Mouse (Mus musculus): ENCODE data around the gene Rtbdn. TPM values are rescaled to one million over a fixed set of nuclear protein-coding genes. Genes with fewer than 3 reads are reported as not detected.
A peak's percentile ranks its signal among the peaks of the same experiment; 100 is the strongest.

The Rtbdn gene
- polyA plus RNA-seq, 1 experiment: not detected

DNA sequence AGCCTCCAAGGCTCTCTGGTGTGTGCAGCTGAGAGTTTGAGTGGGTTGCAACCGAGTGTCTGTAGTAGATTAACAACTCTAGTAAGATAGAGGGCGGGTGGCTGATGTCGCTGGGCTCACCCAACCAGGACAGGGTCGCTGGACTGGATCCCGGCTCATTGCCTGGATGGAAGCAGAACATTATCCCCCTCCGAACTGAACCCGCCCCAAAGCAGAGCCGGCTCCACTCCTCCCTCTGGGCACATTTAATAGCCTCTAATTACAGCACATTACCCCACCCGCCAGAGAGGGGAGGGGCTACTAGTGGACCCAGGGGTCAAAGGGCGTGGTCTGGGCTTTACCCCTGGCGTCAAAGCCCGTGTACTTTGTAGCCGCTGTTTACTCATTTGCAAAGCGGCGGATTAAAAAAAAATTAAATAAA, 42.5 kb downstream of the Rtbdn start:
- WGBS: 8% methylated on average over 15 of the region's 15 CpGs
- H3K4me3 ChIP-seq (ENCODE audit: insufficient read depth, low read depth, low read length): no peak overlapping the region
- peaks cover 25% of the 10 kb centered on the region for H3K4me1 ChIP-seq (ENCODE audit: control insufficient read depth, insufficient read depth, low read length)
- H3K27ac ChIP-seq (ENCODE audit: insufficient read depth, low read depth, low read length): no peak overlapping the region
- no peak for TF ChIP-seq POLR2A (IDR thresholded peaks at IDR 0.05; ENCODE audit: insufficient read depth, low read depth, low read length)
- no peak for TF ChIP-seq CTCF (IDR thresholded peaks at IDR 0.05; ENCODE audit: insufficient read depth, low read depth, low read length)

DNA sequence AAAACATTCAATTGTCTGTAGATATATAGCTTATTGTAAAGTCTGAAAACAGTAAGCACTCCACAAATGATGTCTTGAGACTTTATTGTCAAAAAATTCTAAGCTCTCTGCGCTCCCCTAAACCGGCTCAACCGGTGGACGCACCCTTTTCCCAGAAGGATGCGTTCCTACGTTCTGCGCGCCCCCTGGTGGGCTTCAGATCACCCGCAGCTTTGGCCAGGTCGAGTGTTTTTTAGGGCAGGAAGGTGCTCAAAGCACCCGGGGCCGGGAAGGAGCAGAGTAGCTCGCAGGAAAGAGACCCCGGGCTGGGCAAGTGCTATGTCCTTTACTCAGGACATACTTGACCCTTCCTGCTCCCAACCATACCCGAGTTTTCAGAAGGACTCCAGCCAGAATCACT, 43.0 kb downstream of the Rtbdn start:
- Histone ChIP-seq H3K4me3 (ENCODE audit: insufficient read depth, low read depth, low read length) (peak overlapping the region; percentile 43), H3K4me1 (ENCODE audit: control insufficient read depth, insufficient read depth, low read length) (peaks cover 22% of the 10 kb centered on the region), H3K27ac (ENCODE audit: insufficient read depth, low read depth, low read length) (peak overlapping the region; percentile 53)
- 0% methylated on average over 15 of the region's 15 CpGs for WGBS
- no peak for TF ChIP-seq POLR2A (IDR thresholded peaks at IDR 0.05; ENCODE audit: insufficient read depth, low read depth, low read length)
- TF ChIP-seq CTCF (IDR thresholded peaks at IDR 0.05; ENCODE audit: insufficient read depth, low read depth, low read length): peak; percentile 91

DNA sequence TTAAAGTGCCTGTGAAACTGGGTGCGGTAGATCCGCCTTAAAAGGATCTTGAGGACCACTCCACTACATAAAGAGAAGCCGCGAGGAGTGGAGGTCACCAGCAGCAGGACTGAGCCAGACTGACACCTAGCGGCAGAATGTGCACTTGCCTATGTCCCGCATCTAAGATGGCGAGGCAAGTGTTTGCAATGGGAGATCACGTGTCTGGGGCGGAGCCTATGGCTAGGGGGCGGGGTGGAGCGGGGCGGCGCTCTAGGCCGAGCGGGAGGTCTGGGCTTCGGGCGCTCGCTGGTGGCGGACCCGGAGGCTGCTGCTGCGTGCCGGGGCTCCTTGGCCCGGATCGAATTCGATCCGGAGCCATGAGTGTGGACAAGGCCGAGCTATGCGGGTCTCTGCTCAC, 43.6 kb downstream of the Rtbdn start, which contains the start of gene Hook2:
Gene Hook2 (plus strand): TSS at position 255 of the 400 bp plus-strand sequence.
- peak within 1 kb of the TSS; percentile 66 for H3K4me3 ChIP-seq (ENCODE audit: insufficient read depth, low read depth, low read length)
- TF ChIP-seq POLR2A (IDR thresholded peaks at IDR 0.05; ENCODE audit: insufficient read depth, low read depth, low read length) (peak; percentile 71; the same call in 1 of the 2 replicates), CTCF (IDR thresholded peaks at IDR 0.05; ENCODE audit: insufficient read depth, low read depth, low read length) (no peak; the same call in 1 of the 2 replicates)
- H3K27ac ChIP-seq (ENCODE audit: insufficient read depth, low read depth, low read length): peak within 1 kb of the TSS; percentile 53
- under 1% methylated on average over 28 of the region's 28 CpGs for WGBS
- peaks cover 17% of the 10 kb centered on the region for H3K4me1 ChIP-seq (ENCODE audit: control insufficient read depth, insufficient read depth, low read length)

DNA sequence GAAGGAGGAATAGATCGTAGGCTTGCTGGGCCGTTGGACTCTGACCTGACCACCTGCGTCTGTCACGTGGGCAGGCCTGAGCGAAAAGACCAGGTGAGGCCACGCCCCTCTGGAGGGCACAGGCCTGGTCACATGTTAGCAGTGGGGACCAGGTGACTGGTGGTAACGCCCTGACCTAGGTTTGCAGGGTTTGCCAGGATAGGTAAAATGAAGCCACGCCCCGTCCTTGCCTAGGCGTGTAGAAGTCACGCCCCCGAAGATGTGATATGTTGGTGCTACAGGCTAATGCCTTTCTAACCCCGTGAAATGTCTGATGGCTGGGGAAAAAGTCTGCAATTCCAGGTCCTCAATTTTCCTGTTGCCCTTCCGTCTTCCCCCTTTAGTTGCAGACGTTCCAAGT, 44.0 kb downstream of the Rtbdn start:
- Histone ChIP-seq H3K27ac (ENCODE audit: insufficient read depth, low read depth, low read length) (no peak overlapping the region), H3K4me3 (ENCODE audit: insufficient read depth, low read depth, low read length) (peak overlapping the region; percentile 66), H3K4me1 (ENCODE audit: control insufficient read depth, insufficient read depth, low read length) (peaks cover 16% of the 10 kb centered on the region)
- no peak for TF ChIP-seq POLR2A (IDR thresholded peaks at IDR 0.05; ENCODE audit: insufficient read depth, low read depth, low read length)
- TF ChIP-seq CTCF (IDR thresholded peaks at IDR 0.05; ENCODE audit: insufficient read depth, low read depth, low read length): no peak
- 2% methylated on average over 15 of the region's 15 CpGs for WGBS

DNA sequence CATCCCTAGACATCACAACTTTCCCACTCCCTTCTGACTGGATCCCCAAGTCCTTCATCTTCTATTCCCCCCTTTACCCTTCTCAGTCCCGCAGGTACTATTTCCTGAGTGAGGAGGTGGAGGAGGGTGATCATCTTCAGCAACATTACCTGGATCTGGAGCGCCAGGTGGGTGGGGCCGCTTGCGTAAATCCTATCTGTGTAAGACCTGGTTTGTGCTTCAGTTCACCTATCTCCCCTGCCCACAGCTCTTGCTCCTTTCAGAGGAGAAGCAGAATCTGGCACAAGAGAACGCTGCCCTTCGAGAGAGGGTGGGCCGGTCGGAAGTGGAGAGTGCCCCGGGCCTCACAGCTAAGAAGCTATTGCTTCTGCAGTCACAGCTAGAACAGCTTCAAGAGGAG, 47.6 kb downstream of the Rtbdn start:
- H3K27ac ChIP-seq (ENCODE audit: insufficient read depth, low read depth, low read length): no peak overlapping the region
- TF ChIP-seq POLR2A (IDR thresholded peaks at IDR 0.05; ENCODE audit: insufficient read depth, low read depth, low read length) (no peak), CTCF (IDR thresholded peaks at IDR 0.05; ENCODE audit: insufficient read depth, low read depth, low read length) (no peak)
- H3K4me1 ChIP-seq (ENCODE audit: control insufficient read depth, insufficient read depth, low read length): peaks cover 18% of the 10 kb centered on the region
- no peak overlapping the region for H3K4me3 ChIP-seq (ENCODE audit: insufficient read depth, low read depth, low read length)
- WGBS: 96% methylated on average over 9 of the region's 9 CpGs

DNA sequence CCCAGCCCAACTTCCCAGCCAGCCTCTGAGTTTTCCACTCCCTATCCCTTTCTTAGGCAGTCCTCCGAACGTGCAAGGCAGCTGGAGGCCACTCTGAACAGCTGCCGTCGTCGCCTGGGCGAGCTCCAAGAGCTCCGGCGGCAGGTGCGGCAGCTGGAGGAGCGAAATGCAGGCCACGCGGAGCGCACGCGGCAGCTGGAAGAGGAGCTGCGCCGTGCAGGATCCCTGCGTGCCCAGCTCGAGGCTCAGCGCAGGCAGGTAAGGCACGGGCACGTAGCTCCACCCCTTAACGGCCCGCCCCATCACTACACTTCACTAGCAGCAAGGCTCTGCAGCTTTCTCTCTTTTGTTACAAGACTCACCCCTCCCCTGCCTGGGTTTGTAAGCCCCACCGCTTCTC, 48.9 kb downstream of the Rtbdn start:
- 24% methylated on average over 25 of the region's 25 CpGs for WGBS
- no peak for TF ChIP-seq POLR2A (IDR thresholded peaks at IDR 0.05; ENCODE audit: insufficient read depth, low read depth, low read length)
- no peak for TF ChIP-seq CTCF (IDR thresholded peaks at IDR 0.05; ENCODE audit: insufficient read depth, low read depth, low read length)
- H3K27ac ChIP-seq (ENCODE audit: insufficient read depth, low read depth, low read length): no peak overlapping the region
- H3K4me1 ChIP-seq (ENCODE audit: control insufficient read depth, insufficient read depth, low read length): peaks cover 16% of the 10 kb centered on the region
- H3K4me3 ChIP-seq (ENCODE audit: insufficient read depth, low read depth, low read length): no peak overlapping the region

DNA sequence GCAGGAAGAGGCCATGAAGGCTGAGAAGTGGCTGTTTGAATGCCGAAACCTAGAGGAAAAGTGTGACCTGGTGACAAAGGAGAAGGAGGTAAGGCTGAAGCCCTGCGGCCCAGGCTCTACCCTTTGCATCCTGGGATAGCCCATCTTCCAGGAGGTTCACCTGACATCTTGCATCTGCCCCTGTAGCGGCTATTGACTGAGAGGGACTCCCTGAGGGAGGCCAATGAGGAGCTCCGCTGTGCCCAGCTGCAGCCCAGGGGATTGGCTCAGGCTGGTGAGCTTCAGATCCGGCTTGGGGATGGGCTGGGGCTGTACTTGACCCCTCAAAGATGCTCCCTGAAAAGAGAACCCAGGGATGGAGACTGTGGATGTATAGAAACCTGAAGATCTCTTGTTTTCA, 50.2 kb downstream of the Rtbdn start:
- Histone ChIP-seq H3K4me3 (ENCODE audit: insufficient read depth, low read depth, low read length) (no peak overlapping the region), H3K27ac (ENCODE audit: insufficient read depth, low read depth, low read length) (no peak overlapping the region), H3K4me1 (ENCODE audit: control insufficient read depth, insufficient read depth, low read length) (peaks cover 10% of the 10 kb centered on the region)
- TF ChIP-seq CTCF (IDR thresholded peaks at IDR 0.05; ENCODE audit: insufficient read depth, low read depth, low read length): no peak
- TF ChIP-seq POLR2A (IDR thresholded peaks at IDR 0.05; ENCODE audit: insufficient read depth, low read depth, low read length): no peak
- WGBS: 89% methylated on average over 5 of the region's 5 CpGs

DNA sequence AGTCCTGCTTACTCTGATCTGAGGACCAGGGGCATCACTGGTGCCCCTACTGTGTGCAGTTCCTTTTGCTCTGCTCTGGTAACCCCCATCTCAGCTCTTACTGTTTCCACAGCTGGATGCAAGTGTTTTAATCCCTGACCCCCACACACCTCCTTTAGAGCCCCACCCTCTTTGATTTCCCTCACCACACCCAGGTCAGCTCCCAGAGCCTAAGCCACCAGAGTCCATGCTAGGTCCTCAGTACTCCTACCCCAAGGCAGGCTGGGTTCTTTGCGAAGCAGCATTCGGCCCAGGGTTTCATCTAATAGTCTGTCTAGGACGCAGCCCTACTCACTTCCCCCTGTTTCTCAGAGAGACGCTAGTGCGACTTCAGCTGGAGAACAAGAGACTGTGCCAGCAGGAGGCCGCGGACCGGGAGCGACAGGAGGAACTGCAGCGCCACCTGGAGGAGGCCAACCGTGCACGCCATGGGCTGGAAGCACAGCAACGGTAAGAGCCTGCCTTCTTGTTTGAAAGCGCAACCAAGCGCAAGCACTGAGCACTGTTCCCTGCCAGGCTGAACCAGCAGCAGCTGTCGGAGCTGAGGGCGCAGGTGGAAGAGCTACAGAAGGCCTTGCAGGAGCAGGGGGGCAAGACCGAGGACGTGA, 51.0 kb downstream of the Rtbdn start:
- 3% methylated on average over 19 of the region's 19 CpGs for WGBS
- Histone ChIP-seq H3K4me1 (ENCODE audit: control insufficient read depth, insufficient read depth, low read length) (peaks cover 10% of the 10 kb centered on the region), H3K4me3 (ENCODE audit: insufficient read depth, low read depth, low read length) (0 out of 2 replicates have a peak overlapping the region, but pooled peaks have one; percentile 2), H3K27ac (ENCODE audit: insufficient read depth, low read depth, low read length) (no peak overlapping the region)
- peak; percentile 85 for TF ChIP-seq CTCF (IDR thresholded peaks at IDR 0.05; ENCODE audit: insufficient read depth, low read depth, low read length)
- TF ChIP-seq POLR2A (IDR thresholded peaks at IDR 0.05; ENCODE audit: insufficient read depth, low read depth, low read length): 0 out of 2 replicates have a peak, but pooled peaks have one; percentile 27

Other genes with a start within 250 kb of the Rtbdn start
- gene Lyl1, start 245.5 kb upstream of the Rtbdn start, polyA plus RNA-seq (2012; ENCODE audit: insufficient read depth, insufficient read length, low replicate concordance, missing spikeins): not detected in 2 replicates
- gene G430095P16Rik, start 224.0 kb upstream of the Rtbdn start, polyA plus RNA-seq (2012; ENCODE audit: insufficient read depth, insufficient read length, low replicate concordance, missing spikeins): not detected in 2 replicates
- gene Nfix, start 146.6 kb upstream of the Rtbdn start, polyA plus RNA-seq (2012; ENCODE audit: insufficient read depth, insufficient read length, low replicate concordance, missing spikeins): not detected in 2 replicates
- gene Dand5, start 124.2 kb upstream of the Rtbdn start, polyA plus RNA-seq (2012; ENCODE audit: insufficient read depth, insufficient read length, low replicate concordance, missing spikeins): not detected in 2 replicates
- not detected in 2 replicates for gene Gadd45gip1, start 115.5 kb upstream of the Rtbdn start, polyA plus RNA-seq (2012; ENCODE audit: insufficient read depth, insufficient read length, low replicate concordance, missing spikeins)
- gene Rad23a, start 106.3 kb upstream of the Rtbdn start, polyA plus RNA-seq (2012; ENCODE audit: insufficient read depth, insufficient read length, low replicate concordance, missing spikeins): not detected in 2 replicates
- 225 TPM in 1 of 2 replicates, not detected in the other for gene Calr, start 100.1 kb upstream of the Rtbdn start, polyA plus RNA-seq (2012; ENCODE audit: insufficient read depth, insufficient read length, low replicate concordance, missing spikeins)
- not detected in 2 replicates for gene Farsa, start 90.0 kb upstream of the Rtbdn start, polyA plus RNA-seq (2012; ENCODE audit: insufficient read depth, insufficient read length, low replicate concordance, missing spikeins)
- gene Syce2, start 74.9 kb upstream of the Rtbdn start, polyA plus RNA-seq (2012; ENCODE audit: insufficient read depth, insufficient read length, low replicate concordance, missing spikeins): not detected in 2 replicates
- gene Gcdh, start 53.1 kb upstream of the Rtbdn start, polyA plus RNA-seq (2012; ENCODE audit: insufficient read depth, insufficient read length, low replicate concordance, missing spikeins): not detected in 2 replicates
- not detected in 2 replicates for gene Klf1, start 45.1 kb upstream of the Rtbdn start, polyA plus RNA-seq (2012; ENCODE audit: insufficient read depth, insufficient read length, low replicate concordance, missing spikeins)
- gene Dnase2a, start 38.4 kb upstream of the Rtbdn start, polyA plus RNA-seq (2012; ENCODE audit: insufficient read depth, insufficient read length, low replicate concordance, missing spikeins): not detected in 2 replicates
- not detected in 2 replicates for gene Mast1, start 9.6 kb upstream of the Rtbdn start, polyA plus RNA-seq (2012; ENCODE audit: insufficient read depth, insufficient read length, low replicate concordance, missing spikeins)
- gene Gm49661, start 22.4 kb downstream of the Rtbdn start, polyA plus RNA-seq (2012; ENCODE audit: insufficient read depth, insufficient read length, low replicate concordance, missing spikeins): not detected in 2 replicates
- gene Prdx2, start 22.6 kb downstream of the Rtbdn start, polyA plus RNA-seq (2012; ENCODE audit: insufficient read depth, insufficient read length, low replicate concordance, missing spikeins): not detected in 2 replicates
- gene Rnaseh2a, start 22.8 kb downstream of the Rtbdn start, polyA plus RNA-seq (2012; ENCODE audit: insufficient read depth, insufficient read length, low replicate concordance, missing spikeins): not detected in 2 replicates
- gene Junb, start 31.7 kb downstream of the Rtbdn start, polyA plus RNA-seq (2012; ENCODE audit: insufficient read depth, insufficient read length, low replicate concordance, missing spikeins): not detected in 2 replicates
- not detected in 2 replicates for gene Hook2, start 43.6 kb downstream of the Rtbdn start, polyA plus RNA-seq (2012; ENCODE audit: insufficient read depth, insufficient read length, low replicate concordance, missing spikeins)
- not detected in 2 replicates for gene Best2, start 67.5 kb downstream of the Rtbdn start, polyA plus RNA-seq (2012; ENCODE audit: insufficient read depth, insufficient read length, low replicate concordance, missing spikeins)
- not detected in 2 replicates for gene Asna1, start 78.3 kb downstream of the Rtbdn start, polyA plus RNA-seq (2012; ENCODE audit: insufficient read depth, insufficient read length, low replicate concordance, missing spikeins)
- gene Trir, start 79.8 kb downstream of the Rtbdn start, polyA plus RNA-seq (2012; ENCODE audit: insufficient read depth, insufficient read length, low replicate concordance, missing spikeins): not detected in 2 replicates
- gene Tnpo2, start 89.9 kb downstream of the Rtbdn start, polyA plus RNA-seq (2012; ENCODE audit: insufficient read depth, insufficient read length, low replicate concordance, missing spikeins): not detected in 2 replicates
- not detected in 2 replicates for gene Fbxw9, start 113.1 kb downstream of the Rtbdn start, polyA plus RNA-seq (2012; ENCODE audit: insufficient read depth, insufficient read length, low replicate concordance, missing spikeins)
- gene Gm5741, start 121.0 kb downstream of the Rtbdn start, polyA plus RNA-seq (2012; ENCODE audit: insufficient read depth, insufficient read length, low replicate concordance, missing spikeins): not detected in 2 replicates
- not detected in 2 replicates for gene Dhps, start 124.8 kb downstream of the Rtbdn start, polyA plus RNA-seq (2012; ENCODE audit: insufficient read depth, insufficient read length, low replicate concordance, missing spikeins)
- not detected in 2 replicates for gene Wdr83os, start 133.7 kb downstream of the Rtbdn start, polyA plus RNA-seq (2012; ENCODE audit: insufficient read depth, insufficient read length, low replicate concordance, missing spikeins)
- not detected in 2 replicates for gene Wdr83, start 134.3 kb downstream of the Rtbdn start, polyA plus RNA-seq (2012; ENCODE audit: insufficient read depth, insufficient read length, low replicate concordance, missing spikeins)
- gene Man2b1, start 136.3 kb downstream of the Rtbdn start, polyA plus RNA-seq (2012; ENCODE audit: insufficient read depth, insufficient read length, low replicate concordance, missing spikeins): 98.2 TPM in 1 of 2 replicates, not detected in the other
- not detected in 2 replicates for gene Zfp791, start 176.1 kb downstream of the Rtbdn start, polyA plus RNA-seq (2012; ENCODE audit: insufficient read depth, insufficient read length, low replicate concordance, missing spikeins)
- not detected in 2 replicates for gene Cks1brt, start 204.9 kb downstream of the Rtbdn start, polyA plus RNA-seq (2012; ENCODE audit: insufficient read depth, insufficient read length, low replicate concordance, missing spikeins)

Measured in olfactory bulb, adult 2 months (tissue).